Mouse (Mus musculus) spleen, postnatal 0 days (tissue): Measurements from ENCODE around the gene Arfgap3. TPM values are rescaled to one million over a fixed set of nuclear protein-coding genes. Genes with fewer than 3 reads are reported as not detected.

ENCODE experiments used
- polyA plus RNA-seq: library from polyadenylated mRNA; unstranded; fragments of >200 nt; fragmentation: Nextera tagmentation; extraction: Ambion mirVana; gene quantifications from 2 replicates; pipeline ENCODE4 v1.2.1, GENCODE M21; 2015

The Arfgap3 gene
- polyA plus RNA-seq = 20.7 and 23.6 TPM in 2 replicates

DNA sequence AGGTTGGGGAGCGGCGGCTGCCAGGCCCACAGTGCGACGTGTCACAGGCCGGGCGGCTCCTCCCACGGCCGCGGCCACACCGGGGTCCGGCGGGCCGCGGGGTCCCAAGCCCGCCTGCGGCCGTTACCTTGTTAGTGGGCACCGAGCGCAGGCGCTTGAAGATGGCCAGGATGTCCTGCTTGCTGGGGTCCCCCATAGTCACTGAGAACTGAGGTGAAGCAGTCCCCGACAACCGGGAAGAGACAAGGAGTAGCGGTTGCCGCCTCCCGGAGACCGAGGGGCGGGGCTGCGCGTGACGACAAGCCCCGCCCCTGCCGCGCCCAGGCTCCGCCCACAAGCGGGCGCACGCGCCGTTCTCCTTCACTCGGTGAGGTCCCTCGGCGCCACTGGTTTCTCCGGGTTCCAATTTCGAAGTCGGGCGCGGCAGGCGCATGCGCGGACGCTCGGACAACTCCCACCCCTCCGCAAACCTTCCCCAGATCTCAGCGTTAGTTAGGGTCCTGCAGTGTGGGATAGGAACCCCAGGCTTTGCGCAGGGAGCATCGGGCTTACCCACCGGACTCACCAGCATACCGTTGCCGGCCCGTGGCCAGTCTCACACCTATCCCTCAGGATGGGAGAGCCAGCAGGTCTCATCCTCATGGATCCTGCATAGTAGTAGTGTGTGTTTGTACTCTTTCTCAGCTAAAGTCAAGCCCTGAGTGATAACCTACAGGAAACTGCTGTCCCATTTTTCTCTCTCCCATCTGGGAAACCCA, at the start of gene Arfgap3:
Gene Arfgap3, minus strand, starts transcription at position 294 of the 758 bp plus-strand sequence.

DNA sequence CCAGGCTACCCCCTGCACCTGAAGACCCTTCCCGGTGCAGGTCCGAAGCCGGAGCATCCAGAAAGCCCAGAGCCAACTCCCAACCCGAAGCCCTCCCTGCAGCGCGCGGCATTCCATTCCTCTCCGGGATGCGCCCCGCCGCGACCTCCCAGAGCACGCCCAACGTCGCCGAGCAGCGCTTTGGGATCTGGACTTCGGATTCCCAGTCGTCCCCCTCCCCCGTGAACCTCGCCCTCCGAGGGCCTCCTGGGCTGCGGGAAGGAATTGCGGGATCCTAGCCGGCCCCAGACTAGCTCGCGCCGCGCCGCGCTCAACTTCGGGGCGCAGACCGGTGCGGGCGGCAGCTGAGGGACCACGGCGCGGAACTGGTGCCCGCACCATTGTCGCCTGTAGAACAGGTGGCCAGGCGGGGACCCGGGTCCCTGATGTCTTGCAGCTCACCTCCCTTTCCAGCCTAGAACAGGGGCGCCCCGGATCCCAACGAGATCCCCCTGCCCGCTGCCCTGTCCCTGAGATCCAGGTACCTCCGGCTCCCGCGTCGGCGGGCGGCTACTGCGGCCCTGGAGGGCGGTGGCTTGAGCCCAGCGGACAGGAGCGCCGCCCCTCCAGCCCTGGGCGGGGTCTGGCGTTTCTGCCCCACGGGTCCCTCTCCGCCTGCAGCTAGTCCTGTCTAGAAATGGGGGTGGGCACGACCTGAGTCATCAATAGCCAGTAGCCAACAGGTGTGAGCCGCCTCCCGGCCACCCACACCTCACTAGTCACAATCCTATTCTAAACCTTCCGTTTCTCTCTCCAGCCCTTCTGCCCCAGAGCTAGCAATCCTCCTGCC, 98.7 kb downstream of the Arfgap3 start, which contains the start of gene A4galt:
Gene A4galt, minus strand, starts transcription at position 599 of the 829 bp plus-strand sequence.

Other genes with a start within 250 kb of the Arfgap3 start
- gene Rrp7a, start 227.4 kb downstream of the Arfgap3 start, polyA plus RNA-seq = 29.6 and 35.2 TPM in 2 replicates
- 62.8 and 66.6 TPM in 2 replicates for gene Poldip3, start 200.9 kb downstream of the Arfgap3 start, polyA plus RNA-seq
- gene Cyb5r3, start 177.7 kb downstream of the Arfgap3 start, polyA plus RNA-seq = 86.7 and 93.2 TPM in 2 replicates
- gene A4galt, start 98.5 kb downstream of the Arfgap3 start, polyA plus RNA-seq = 5.1 and 6.1 TPM in 2 replicates
- 48.8 and 48.9 TPM in 2 replicates for gene Pacsin2, start 114.4 kb upstream of the Arfgap3 start, polyA plus RNA-seq
- 6.0 and 7.1 TPM in 2 replicates for gene Ttll1, start 160.6 kb upstream of the Arfgap3 start, polyA plus RNA-seq
- gene Bik, start 176.6 kb upstream of the Arfgap3 start, polyA plus RNA-seq = 4.6 and 5.6 TPM in 2 replicates
- gene Tspo, start 213.3 kb upstream of the Arfgap3 start, polyA plus RNA-seq = 334 and 361 TPM in 2 replicates
- 20.0 and 22.3 TPM in 2 replicates for gene Mcat, start 213.5 kb upstream of the Arfgap3 start, polyA plus RNA-seq
- 34.6 and 36.9 TPM in 2 replicates for gene Ttll12, start 244.9 kb upstream of the Arfgap3 start, polyA plus RNA-seq